Mouse (Mus musculus): Measurements from ENCODE around the gene Mcoln3. TPM values are rescaled to one million over a fixed set of nuclear protein-coding genes. Genes with fewer than 3 reads are reported as not detected.

Gene Mcoln3
- polyA plus RNA-seq, 1 experiment from 2014 or later = 0.18 TPM

- H3K27ac ChIP-seq (ENCODE audit: low read length) = no peak overlapping the region
- WGBS = 77% methylated on average over 8 of the region's 8 CpGs
- no peak for ATAC-seq
These were observed 5.7 kb downstream of the Mcoln3 start for GRCm38 (mm10) chr3:146122807-146123463.

GRCm38 (mm10) chr3:146123464-146123825 is 6.2 kb downstream of the Mcoln3 start:
- Histone ChIP-seq H3K27ac (ENCODE audit: low read length) (no peak overlapping the region), H3K36me3 (ENCODE audit: control insufficient read depth, insufficient read depth) (no peaks in the 10 kb centered on the region), H3K27me3 (replicated peaks; ENCODE audit: control insufficient read depth, insufficient read depth, low read length) (0 out of 2 replicates have a peak, but pooled peaks cover 5% of the 10 kb centered on the region), H3K9me3 (ENCODE audit: control insufficient read depth, low read length) (no peaks in the 10 kb centered on the region), H3K9ac (replicated peaks; ENCODE audit: low read depth, low read length) (no peak overlapping the region), H3K4me2 (ENCODE audit: low read length) (no peak overlapping the region), H3K4me3 (replicated peaks; ENCODE audit: low read length) (no peak overlapping the region), H3K4me1 (replicated peaks; ENCODE audit: control insufficient read depth, insufficient read depth, low read length) (peaks cover 4% of the 10 kb centered on the region; the same call in 1 of the 2 replicates)
- ATAC-seq = peak; percentile 47
- WGBS = 47% methylated on average over 9 of the region's 9 CpGs

More at GRCm38 (mm10) chr3:146122807-146123463, 5.7 kb downstream of the Mcoln3 start:
- no peak overlapping the region for H3K4me3 ChIP-seq (replicated peaks; ENCODE audit: low read length)
- 0 out of 2 replicates have a peak, but pooled peaks cover 5% of the 10 kb centered on the region for H3K27me3 ChIP-seq (replicated peaks; ENCODE audit: control insufficient read depth, insufficient read depth, low read length)
- H3K9me3 ChIP-seq (ENCODE audit: control insufficient read depth, low read length) = no peaks in the 10 kb centered on the region
- H3K9ac ChIP-seq (replicated peaks; ENCODE audit: low read depth, low read length) = no peak overlapping the region
- H3K4me2 ChIP-seq (ENCODE audit: low read length) = no peak overlapping the region
- H3K36me3 ChIP-seq (ENCODE audit: control insufficient read depth, insufficient read depth) = no peaks in the 10 kb centered on the region
- peaks cover 4% of the 10 kb centered on the region; the same call in 1 of the 2 replicates for H3K4me1 ChIP-seq (replicated peaks; ENCODE audit: control insufficient read depth, insufficient read depth, low read length)

- ATAC-seq = no peak
- WGBS = 74% methylated on average over 6 of the region's 6 CpGs
- H3K4me1 ChIP-seq (replicated peaks; ENCODE audit: control insufficient read depth, insufficient read depth, low read length) = peaks cover 4% of the 10 kb centered on the region; the same call in 1 of the 2 replicates
- H3K27ac ChIP-seq (ENCODE audit: low read length) = no peak overlapping the region
- H3K4me2 ChIP-seq (ENCODE audit: low read length) = no peak overlapping the region
- H3K9me3 ChIP-seq (ENCODE audit: control insufficient read depth, low read length) = no peaks in the 10 kb centered on the region
- H3K9ac ChIP-seq (replicated peaks; ENCODE audit: low read depth, low read length) = no peak overlapping the region
- no peak overlapping the region for H3K4me3 ChIP-seq (replicated peaks; ENCODE audit: low read length)
- no peaks in the 10 kb centered on the region for H3K27me3 ChIP-seq (replicated peaks; ENCODE audit: control insufficient read depth, insufficient read depth, low read length)
- H3K36me3 ChIP-seq (ENCODE audit: control insufficient read depth, insufficient read depth) = no peaks in the 10 kb centered on the region
These were observed 10.0 kb downstream of the Mcoln3 start for GRCm38 (mm10) chr3:146127205-146127604.

GRCm38 (mm10) chr3:146134834-146135233 is 17.6 kb downstream of the Mcoln3 start:
- no peak for ATAC-seq
- Histone ChIP-seq H3K36me3 (ENCODE audit: control insufficient read depth, insufficient read depth) (no peaks in the 10 kb centered on the region), H3K9me3 (ENCODE audit: control insufficient read depth, low read length) (no peaks in the 10 kb centered on the region), H3K4me2 (ENCODE audit: low read length) (no peak overlapping the region), H3K27ac (ENCODE audit: low read length) (no peak overlapping the region), H3K9ac (replicated peaks; ENCODE audit: low read depth, low read length) (no peak overlapping the region), H3K4me3 (replicated peaks; ENCODE audit: low read length) (no peak overlapping the region), H3K4me1 (replicated peaks; ENCODE audit: control insufficient read depth, insufficient read depth, low read length) (no peaks in the 10 kb centered on the region), H3K27me3 (replicated peaks; ENCODE audit: control insufficient read depth, insufficient read depth, low read length) (no peaks in the 10 kb centered on the region)
- 86% methylated on average over 9 of the region's 9 CpGs for WGBS

- Histone ChIP-seq H3K4me2 (ENCODE audit: low read length) (no peak overlapping the region), H3K36me3 (ENCODE audit: control insufficient read depth, insufficient read depth) (no peaks in the 10 kb centered on the region), H3K9ac (replicated peaks; ENCODE audit: low read depth, low read length) (no peak overlapping the region), H3K27ac (ENCODE audit: low read length) (no peak overlapping the region), H3K27me3 (replicated peaks; ENCODE audit: control insufficient read depth, insufficient read depth, low read length) (no peaks in the 10 kb centered on the region), H3K9me3 (ENCODE audit: control insufficient read depth, low read length) (no peaks in the 10 kb centered on the region), H3K4me3 (replicated peaks; ENCODE audit: low read length) (no peak overlapping the region), H3K4me1 (replicated peaks; ENCODE audit: control insufficient read depth, insufficient read depth, low read length) (no peaks in the 10 kb centered on the region)
- 100% methylated on average over 2 of the region's 2 CpGs for WGBS
- no peak for ATAC-seq
These were observed 18.2 kb downstream of the Mcoln3 start for GRCm38 (mm10) chr3:146135417-146135816.

GRCm38 (mm10) chr3:146136422-146136821 is 19.2 kb downstream of the Mcoln3 start:
- 26% methylated on average over 10 of the region's 10 CpGs for WGBS
- Histone ChIP-seq H3K4me1 (replicated peaks; ENCODE audit: control insufficient read depth, insufficient read depth, low read length) (no peaks in the 10 kb centered on the region), H3K4me2 (ENCODE audit: low read length) (no peak overlapping the region), H3K9me3 (ENCODE audit: control insufficient read depth, low read length) (no peaks in the 10 kb centered on the region), H3K36me3 (ENCODE audit: control insufficient read depth, insufficient read depth) (no peaks in the 10 kb centered on the region), H3K9ac (replicated peaks; ENCODE audit: low read depth, low read length) (no peak overlapping the region), H3K27me3 (replicated peaks; ENCODE audit: control insufficient read depth, insufficient read depth, low read length) (no peaks in the 10 kb centered on the region), H3K27ac (ENCODE audit: low read length) (no peak overlapping the region), H3K4me3 (replicated peaks; ENCODE audit: low read length) (no peak overlapping the region)
- ATAC-seq = no peak

GRCm38 (mm10) chr3:146140276-146140675 is 23.0 kb downstream of the Mcoln3 start:
- no peak overlapping the region for H3K9ac ChIP-seq (replicated peaks; ENCODE audit: low read depth, low read length)
- H3K27ac ChIP-seq (ENCODE audit: low read length) = no peak overlapping the region
- H3K9me3 ChIP-seq (ENCODE audit: control insufficient read depth, low read length) = no peaks in the 10 kb centered on the region
- H3K27me3 ChIP-seq (replicated peaks; ENCODE audit: control insufficient read depth, insufficient read depth, low read length) = no peaks in the 10 kb centered on the region
- H3K4me3 ChIP-seq (replicated peaks; ENCODE audit: low read length) = no peak overlapping the region
- no peaks in the 10 kb centered on the region for H3K4me1 ChIP-seq (replicated peaks; ENCODE audit: control insufficient read depth, insufficient read depth, low read length)
- 93% methylated on average over 7 of the region's 7 CpGs for WGBS
- no peak for ATAC-seq
- no peak overlapping the region for H3K4me2 ChIP-seq (ENCODE audit: low read length)
- H3K36me3 ChIP-seq (ENCODE audit: control insufficient read depth, insufficient read depth) = no peaks in the 10 kb centered on the region

- H3K9me3 ChIP-seq (ENCODE audit: control insufficient read depth, low read length) = no peaks in the 10 kb centered on the region
- 84% methylated on average over 7 of the region's 7 CpGs for WGBS
- no peak for ATAC-seq
These were observed 25.3 kb downstream of the Mcoln3 start for GRCm38 (mm10) chr3:146142523-146142922.

GRCm38 (mm10) chr3:146145501-146145900 is 28.3 kb downstream of the Mcoln3 start:
- H3K9me3 ChIP-seq (ENCODE audit: control insufficient read depth, low read length) = no peaks in the 10 kb centered on the region
- no peak for ATAC-seq
- no peak overlapping the region for H3K9ac ChIP-seq (replicated peaks; ENCODE audit: low read depth, low read length)
- H3K4me2 ChIP-seq (ENCODE audit: low read length) = no peak overlapping the region
- no peaks in the 10 kb centered on the region for H3K36me3 ChIP-seq (ENCODE audit: control insufficient read depth, insufficient read depth)
- no peaks in the 10 kb centered on the region; the same call in 1 of the 2 replicates for H3K27me3 ChIP-seq (replicated peaks; ENCODE audit: control insufficient read depth, insufficient read depth, low read length)
- 66% methylated on average over 5 of the region's 5 CpGs for WGBS
- no peak overlapping the region for H3K4me3 ChIP-seq (replicated peaks; ENCODE audit: low read length)
- peaks cover 9% of the 10 kb centered on the region for H3K4me1 ChIP-seq (replicated peaks; ENCODE audit: control insufficient read depth, insufficient read depth, low read length)
- H3K27ac ChIP-seq (ENCODE audit: low read length) = no peak overlapping the region

More at GRCm38 (mm10) chr3:146142523-146142922, 25.3 kb downstream of the Mcoln3 start:
- Histone ChIP-seq H3K4me2 (ENCODE audit: low read length) (no peak overlapping the region), H3K4me3 (replicated peaks; ENCODE audit: low read length) (no peak overlapping the region), H3K36me3 (ENCODE audit: control insufficient read depth, insufficient read depth) (no peaks in the 10 kb centered on the region), H3K27me3 (replicated peaks; ENCODE audit: control insufficient read depth, insufficient read depth, low read length) (no peaks in the 10 kb centered on the region), H3K4me1 (replicated peaks; ENCODE audit: control insufficient read depth, insufficient read depth, low read length) (no peaks in the 10 kb centered on the region), H3K27ac (ENCODE audit: low read length) (no peak overlapping the region), H3K9ac (replicated peaks; ENCODE audit: low read depth, low read length) (no peak overlapping the region)

Measured in forebrain, embryonic 16.5 days (tissue).